Mouse (Mus musculus) WW6 (cell line): Measurements from ENCODE around the gene Olfr545.

ENCODE experiments used
- DNase-seq: peaks from one replicate; pipeline ENCODE4 v3.0.0-alpha.2; 2013; ENCODE audit warnings: low read depth, low spot score

Gene Olfr545

GRCm38 (mm10) chr7:102479368-102480078 is 19.9 kb downstream of the Olfr545 start:
- no peak for DNase-seq

GRCm38 (mm10) chr7:102478926-102479325 is 20.4 kb downstream of the Olfr545 start:
- no peak for DNase-seq

GRCm38 (mm10) chr7:102478425-102478824 is 20.9 kb downstream of the Olfr545 start:
- DNase-seq = no peak

- no peak for DNase-seq
Observed at GRCm38 (mm10) chr7:102477377-102477776, 22.0 kb downstream of the Olfr545 start.

GRCm38 (mm10) chr7:102476601-102477000 is 22.8 kb downstream of the Olfr545 start:
- no peak for DNase-seq

GRCm38 (mm10) chr7:102472675-102473074 is 26.7 kb downstream of the Olfr545 start:
- no peak for DNase-seq

- DNase-seq = no peak
Observed at GRCm38 (mm10) chr7:102467566-102467965, 31.8 kb downstream of the Olfr545 start.

GRCm38 (mm10) chr7:102458618-102459380 is 40.6 kb downstream of the Olfr545 start:
- DNase-seq = no peak

- DNase-seq = no peak
Observed at GRCm38 (mm10) chr7:102446438-102446837, 52.9 kb downstream of the Olfr545 start.

- no peak for DNase-seq
Observed at GRCm38 (mm10) chr7:102444301-102444700, 55.1 kb downstream of the Olfr545 start.

- no peak for DNase-seq
Observed at GRCm38 (mm10) chr7:102442432-102442831, 56.9 kb downstream of the Olfr545 start.

- DNase-seq = peak; percentile 93
Observed at GRCm38 (mm10) chr7:102441657-102442391, 57.5 kb downstream of the Olfr545 start, which contains the start of gene Rrm1. Gene Rrm1 (plus strand): TSS chr7:102441695.
